Mouse (Mus musculus): ENCODE measurements at regions not wholly inside any gene's neighbourhood (a gene's known extent, or its start where the extent isn't known, plus 50 kb on each side); places are given as distances from the start of the nearest gene placed in this dataset.
"Not testable (repeated sequence)": the region's sequence is repeated elsewhere in the genome, so short reads cannot be mapped to it uniquely, and the experiment has no call there.

GRCm38 (mm10) chr14:9403688-9404087 is 737.6 kb upstream of the 4930452B06Rik start:
- 83% methylated on average over 7 of the region's 7 CpGs for WGBS
- no peaks in the 10 kb centered on the region for H3K4me1 ChIP-seq (ENCODE audit: control insufficient read depth, insufficient read depth, low read length)
- no peak overlapping the region for H3K9ac ChIP-seq (replicated peaks; ENCODE audit: low read depth, low read length)
- no peaks in the 10 kb centered on the region for H3K27me3 ChIP-seq (ENCODE audit: control insufficient read depth, insufficient read depth, low read length)
- no peak overlapping the region for H3K4me2 ChIP-seq (replicated peaks; ENCODE audit: low read depth, low read length)
- no peak overlapping the region for H3K27ac ChIP-seq (ENCODE audit: low read length)
- no peaks in the 10 kb centered on the region for H3K9me3 ChIP-seq (ENCODE audit: control insufficient read depth, low read depth, low read length)
- H3K4me3 ChIP-seq (ENCODE audit: low read depth, low read length) = no peak overlapping the region
- no peaks in the 10 kb centered on the region for H3K36me3 ChIP-seq (ENCODE audit: control insufficient read depth, insufficient read depth, low read length)
- ATAC-seq (ENCODE audit: insufficient number of reproducible peaks, insufficient read depth, low FRiP score, low read depth) = no peak

GRCm38 (mm10) chr14:9400861-9401260 is 734.8 kb upstream of the 4930452B06Rik start:
- 57% methylated on average over 1 of the region's 1 CpGs for WGBS
- ATAC-seq (ENCODE audit: insufficient number of reproducible peaks, insufficient read depth, low FRiP score, low read depth) = no peak
- Histone ChIP-seq H3K27me3 (ENCODE audit: control insufficient read depth, insufficient read depth, low read length) (no peaks in the 10 kb centered on the region), H3K4me2 (replicated peaks; ENCODE audit: low read depth, low read length) (no peak overlapping the region), H3K4me3 (ENCODE audit: low read depth, low read length) (no peak overlapping the region), H3K27ac (ENCODE audit: low read length) (no peak overlapping the region), H3K4me1 (ENCODE audit: control insufficient read depth, insufficient read depth, low read length) (no peaks in the 10 kb centered on the region), H3K9ac (replicated peaks; ENCODE audit: low read depth, low read length) (no peak overlapping the region), H3K9me3 (ENCODE audit: control insufficient read depth, low read depth, low read length) (no peaks in the 10 kb centered on the region), H3K36me3 (ENCODE audit: control insufficient read depth, insufficient read depth, low read length) (no peaks in the 10 kb centered on the region)

- no peaks in the 10 kb centered on the region for H3K27me3 ChIP-seq (ENCODE audit: control insufficient read depth, insufficient read depth, low read length)
- no peak overlapping the region for H3K4me3 ChIP-seq (ENCODE audit: low read depth, low read length)
- WGBS = 19% methylated on average over 4 of the region's 4 CpGs
- no peaks in the 10 kb centered on the region for H3K36me3 ChIP-seq (ENCODE audit: control insufficient read depth, insufficient read depth, low read length)
- no peak overlapping the region for H3K27ac ChIP-seq (ENCODE audit: low read length)
- no peaks in the 10 kb centered on the region for H3K9me3 ChIP-seq (ENCODE audit: control insufficient read depth, low read depth, low read length)
- no peak for ATAC-seq (ENCODE audit: insufficient number of reproducible peaks, insufficient read depth, low FRiP score, low read depth)
- H3K9ac ChIP-seq (replicated peaks; ENCODE audit: low read depth, low read length) = no peak overlapping the region
- no peak overlapping the region for H3K4me2 ChIP-seq (replicated peaks; ENCODE audit: low read depth, low read length)
- H3K4me1 ChIP-seq (ENCODE audit: control insufficient read depth, insufficient read depth, low read length) = no peaks in the 10 kb centered on the region
Measured at GRCm38 (mm10) chr14:9393271-9393771, 727.3 kb upstream of the 4930452B06Rik start.

- 91% methylated on average over 5 of the region's 5 CpGs for WGBS
Measured at GRCm38 (mm10) chr14:9389878-9390536, 724.0 kb upstream of the 4930452B06Rik start.

GRCm38 (mm10) chr14:9389180-9389579 is 723.1 kb upstream of the 4930452B06Rik start:
- Histone ChIP-seq H3K4me2 (replicated peaks; ENCODE audit: low read depth, low read length) (no peak overlapping the region), H3K4me3 (ENCODE audit: low read depth, low read length) (no peak overlapping the region), H3K9me3 (ENCODE audit: control insufficient read depth, low read depth, low read length) (no peaks in the 10 kb centered on the region), H3K36me3 (ENCODE audit: control insufficient read depth, insufficient read depth, low read length) (no peaks in the 10 kb centered on the region), H3K27ac (ENCODE audit: low read length) (no peak overlapping the region), H3K4me1 (ENCODE audit: control insufficient read depth, insufficient read depth, low read length) (no peaks in the 10 kb centered on the region), H3K9ac (replicated peaks; ENCODE audit: low read depth, low read length) (no peak overlapping the region), H3K27me3 (ENCODE audit: control insufficient read depth, insufficient read depth, low read length) (no peaks in the 10 kb centered on the region)
- 73% methylated on average over 7 of the region's 7 CpGs for WGBS
- ATAC-seq (ENCODE audit: insufficient number of reproducible peaks, insufficient read depth, low FRiP score, low read depth) = no peak

More at GRCm38 (mm10) chr14:9389878-9390536, 724.0 kb upstream of the 4930452B06Rik start:
- not testable (repeated sequence) for H3K4me3 ChIP-seq (ENCODE audit: low read depth, low read length); H3K36me3 ChIP-seq (ENCODE audit: control insufficient read depth, insufficient read depth, low read length); H3K4me1 ChIP-seq (ENCODE audit: control insufficient read depth, insufficient read depth, low read length); H3K9ac ChIP-seq (replicated peaks; ENCODE audit: low read depth, low read length); H3K27me3 ChIP-seq (ENCODE audit: control insufficient read depth, insufficient read depth, low read length); H3K4me2 ChIP-seq (replicated peaks; ENCODE audit: low read depth, low read length); H3K27ac ChIP-seq (ENCODE audit: low read length); H3K9me3 ChIP-seq (ENCODE audit: control insufficient read depth, low read depth, low read length); ATAC-seq (ENCODE audit: insufficient number of reproducible peaks, insufficient read depth, low FRiP score, low read depth)
